Mouse (Mus musculus) small intestine, adult 2 months (tissue): ENCODE measurements around the gene Npr1.

Source experiments
- CTCF ChIP-seq: fragments of 200-500 bp; IDR thresholded peaks from 2 replicates; pipeline ENCODE4 v1.5.1; 2012; ENCODE audit warnings: low read depth, mild to moderate bottlenecking, control low read depth, inconsistent platforms, low read length, moderate library complexity, mixed read lengths; ENCODE audit not compliant: insufficient replicate concordance, insufficient read length; ENCODE audit errors: extremely low read depth
- POLR2A ChIP-seq: fragments of 200-500 bp; IDR thresholded peaks from 2 replicates; pipeline ENCODE4 v1.6.1; 2012; ENCODE audit warnings: low read depth, mild to moderate bottlenecking, control low read depth, inconsistent platforms, low read length, moderate library complexity

DNA sequence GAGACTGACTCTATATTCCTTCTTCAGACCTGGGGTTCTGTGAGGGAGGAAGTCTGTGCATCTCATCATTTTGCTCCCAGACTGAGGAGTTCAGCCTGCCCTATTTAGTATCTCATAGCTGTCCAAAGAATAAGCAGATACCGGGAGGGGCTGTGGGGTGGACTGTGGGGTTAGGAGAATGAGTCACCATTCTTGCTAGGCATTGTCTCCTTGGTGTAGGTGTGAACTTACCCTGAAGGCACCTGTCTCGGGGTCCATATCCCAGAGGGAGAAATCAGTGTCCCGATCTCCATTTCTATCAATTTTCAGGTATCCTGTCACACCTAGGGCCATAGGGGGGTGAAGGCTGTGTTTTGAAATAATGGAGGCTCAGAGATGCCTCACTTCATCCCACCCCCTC is 3.7 kb downstream of the Npr1 start:
- TF ChIP-seq CTCF (no peak), POLR2A (no peak)
